Comparison of ENCODE assay signal across 16 mouse cellular contexts in the genomic region with DNA sequence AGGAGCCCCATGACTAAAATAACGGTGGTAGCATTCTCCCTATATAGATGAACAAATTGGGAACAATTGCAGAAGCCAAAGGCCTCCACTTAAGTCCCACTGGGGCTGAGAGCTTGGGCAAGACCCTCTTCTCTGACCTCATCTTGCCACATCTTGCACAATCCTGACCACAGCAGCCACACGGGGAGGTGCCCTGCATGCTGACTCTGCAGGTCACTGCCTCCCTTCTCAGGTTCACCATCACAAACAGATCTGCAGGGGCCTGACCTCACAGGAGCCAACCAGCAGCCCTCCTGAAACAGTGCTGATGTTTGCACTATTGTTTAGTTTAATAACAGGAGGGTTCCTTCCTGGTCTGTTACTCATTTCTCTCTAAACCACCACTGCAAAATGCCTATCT. TPM values are rescaled to one million over a fixed set of nuclear protein-coding genes. Genes with fewer than 3 reads are reported as not detected.
DNase-seq lines count a peak whose midpoint lies in the region; ATAC-seq lines count a peak whose summit lies in the region.
"Had no signal": no experiment of that assay in that cellular context is flagged by ENCODE, and none has a peak within 500 bp of the region (broad histone marks: within the 10 kb centered on the region; RNA-seq: fewer than 3 reads in every experiment).

No protein-coding gene starts in this region.

- H3K4me2 ChIP-seq in kidney, embryonic 16.5 days (replicated peaks; ENCODE audit: low read depth, low read length): no peak overlapping the region
- H3K4me2 ChIP-seq: heart, embryonic 15.5 days; limb, embryonic 15.5 days; midbrain, embryonic 13.5 days; neural tube, embryonic 15.5 days had no signal

- peak; percentile 71 for DNase-seq in adrenal gland, adult 2 months
- no peak for DNase-seq in adrenal gland, postnatal 25 days
- DNase-seq in kidney, adult 11 months: no peak
- peak; percentile 62 for DNase-seq in adipocyte (ENCODE audit: low spot score)
- peak; percentile 72 for DNase-seq in lung, postnatal 36 days
- no peak for DNase-seq in cerebellum, postnatal 10 days
- DNase-seq in Muller cell, postnatal 12 days (ENCODE audit: inconsistent ontology term): no peak
- DNase-seq: cerebellum, postnatal 36 days; gastrocnemius, postnatal 10 days had no signal

- 0 out of 2 replicates have a peak overlapping the region, but pooled peaks have one; percentile 4 for H3K27ac ChIP-seq in kidney, embryonic 16.5 days (ENCODE audit: low read length)
- H3K27ac ChIP-seq: heart, embryonic 15.5 days; limb, embryonic 15.5 days; midbrain, embryonic 13.5 days; neural tube, embryonic 15.5 days; stomach, postnatal 0 days had no signal

- H3K27me3 ChIP-seq in kidney, embryonic 16.5 days (ENCODE audit: insufficient read depth, low read length): no peaks in the 10 kb centered on the region
- H3K27me3 ChIP-seq: heart, embryonic 15.5 days; limb, embryonic 15.5 days; midbrain, embryonic 13.5 days; neural tube, embryonic 15.5 days had no signal

- H3K9me3 ChIP-seq in kidney, embryonic 16.5 days (ENCODE audit: low read length): no peaks in the 10 kb centered on the region
- H3K9me3 ChIP-seq: heart, embryonic 15.5 days; limb, embryonic 15.5 days; midbrain, embryonic 13.5 days; neural tube, embryonic 15.5 days had no signal

- 52% methylated on average over 2 of the region's 2 CpGs for WGBS in kidney, embryonic 16.5 days

- no peak overlapping the region for H3K9ac ChIP-seq in kidney, embryonic 16.5 days (replicated peaks; ENCODE audit: low read length)
- H3K9ac ChIP-seq: heart, embryonic 15.5 days; limb, embryonic 15.5 days; midbrain, embryonic 13.5 days; neural tube, embryonic 15.5 days had no signal

- peak; percentile 69; the same call in 1 of the 2 replicates for ATAC-seq in kidney, embryonic 16.5 days (ENCODE audit: low FRiP score, low TSS enrichment)
- ATAC-seq: midbrain, embryonic 13.5 days had no signal

- H3K4me3 ChIP-seq in kidney, embryonic 16.5 days (ENCODE audit: low read length): no peak overlapping the region
- H3K4me3 ChIP-seq: heart, embryonic 15.5 days; limb, embryonic 15.5 days; midbrain, embryonic 13.5 days; neural tube, embryonic 15.5 days had no signal

- 0 out of 2 replicates have a peak, but pooled peaks cover 5% of the 10 kb centered on the region for H3K36me3 ChIP-seq in kidney, embryonic 16.5 days (ENCODE audit: insufficient read depth, low read length)
- H3K36me3 ChIP-seq: heart, embryonic 15.5 days had no signal

- H3K4me1 ChIP-seq in kidney, embryonic 16.5 days (ENCODE audit: insufficient read depth, low read length): peaks cover 37% of the 10 kb centered on the region

RNA-seq across cellular contexts. Expression of a gene that starts 16.5 kb away (rescaled TPM):
- total RNA-seq in adrenal gland, adult 2 months (2021): 10 to 100 TPM; 21.2 to 22.1 TPM
- polyA plus RNA-seq in adrenal gland, adult 2 months (2012; rRNA removed): 7.9 and 10.5 TPM in 2 replicates
- total RNA-seq in adrenal gland, postnatal 25 days (2021): 15.1 and 21.5 TPM in 2 replicates
- 35.1 and 38.6 TPM in 2 replicates for polyA plus RNA-seq in kidney, embryonic 16.5 days (2015; fragmentation: Nextera tagmentation; extraction: Ambion mirVana)
- total RNA-seq: MEL had no signal

RNA-seq across cellular contexts. Expression of a gene that starts 57.7 kb away (rescaled TPM):
- 10 to 100 TPM in 1 of 2 experiments, 1 to 10 TPM in 1; 7.6 to 23.4 TPM for total RNA-seq in adrenal gland, adult 2 months (2021)
- 5.1 and 7.0 TPM in 2 replicates for polyA plus RNA-seq in adrenal gland, adult 2 months (2012; rRNA removed)
- total RNA-seq in adrenal gland, postnatal 25 days (2021): 18.5 and 19.1 TPM in 2 replicates
- polyA plus RNA-seq in kidney, embryonic 16.5 days (2015; fragmentation: Nextera tagmentation; extraction: Ambion mirVana): 27.3 and 28.0 TPM in 2 replicates

Comparison
In these comparisons a context has a peak if more than half of its experiments do, and no peak if none do; other contexts are left out.
1. DNase-seq: peak in adrenal gland, adult 2 months (single experiment), adipocyte (single experiment) and lung, postnatal 36 days (single experiment); none in adrenal gland, postnatal 25 days (single experiment), kidney, adult 11 months (single experiment), cerebellum, postnatal 10 days (0 of 2) and Muller cell, postnatal 12 days (single experiment).